Mouse (Mus musculus) inflammation-experienced regulatory T-cells, adult 6 months (primary cell): Measurements from ENCODE around the gene Coro1a. TPM values are rescaled to one million over a fixed set of nuclear protein-coding genes. Genes with fewer than 3 reads are reported as not detected.
"Not testable (repeated sequence)": the region's sequence is repeated elsewhere in the genome, so short reads cannot be mapped to it uniquely, and the experiment has no call there.

ENCODE experiments used
- ATAC-seq: one replicate; pipeline ENCODE4 v1.8.0; 2017
- polyA plus RNA-seq, 3 experiments: library from polyadenylated mRNA; unstranded; fragments of 100-300 nt; shearing (Covaris generic); gene quantifications; one replicate each; pipeline ENCODE4 v1.2.1; 2017

The Coro1a gene
- 1,000 to 10,000 TPM; 2,119 to 2,488 (median 2,393) TPM for polyA plus RNA-seq

DNA sequence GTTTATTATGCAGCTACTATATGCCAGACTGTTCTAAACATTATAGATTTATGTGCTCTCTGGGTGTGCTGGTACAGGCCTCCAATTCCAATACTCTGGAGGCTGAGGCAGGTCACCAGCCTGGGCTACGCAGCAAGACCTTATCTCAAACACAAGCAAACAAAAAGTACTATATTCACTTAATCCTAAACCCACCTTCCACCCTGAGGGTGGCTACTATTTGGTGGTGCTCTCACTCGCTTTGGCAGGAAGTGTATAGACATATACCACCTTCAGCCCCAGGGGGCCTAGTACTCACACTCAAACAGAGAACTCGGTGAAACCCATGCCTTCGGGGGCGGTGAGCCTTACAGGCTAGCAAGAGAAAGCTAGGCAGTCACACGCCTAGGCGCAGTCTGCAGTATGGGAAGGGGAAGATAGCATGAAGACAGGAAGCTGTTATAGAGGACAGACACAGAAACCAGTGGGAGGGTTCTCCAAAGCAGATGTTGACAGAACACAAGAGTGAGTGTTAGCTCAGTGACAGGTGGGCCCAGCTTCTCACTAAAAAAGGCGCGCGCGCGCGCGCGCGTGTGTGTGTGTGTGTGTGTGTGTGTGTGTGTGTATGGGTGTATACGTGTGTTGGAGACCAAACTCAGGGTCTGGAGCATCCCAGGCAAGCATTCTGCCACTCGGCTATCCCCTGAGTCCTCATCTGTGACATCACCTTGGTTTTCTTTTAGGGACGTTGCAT lies at the start of gene Coro1a:
Gene Coro1a, minus strand, starts transcription at position 346 of the 733 bp plus-strand sequence.
- peak; percentile 51 for ATAC-seq

DNA sequence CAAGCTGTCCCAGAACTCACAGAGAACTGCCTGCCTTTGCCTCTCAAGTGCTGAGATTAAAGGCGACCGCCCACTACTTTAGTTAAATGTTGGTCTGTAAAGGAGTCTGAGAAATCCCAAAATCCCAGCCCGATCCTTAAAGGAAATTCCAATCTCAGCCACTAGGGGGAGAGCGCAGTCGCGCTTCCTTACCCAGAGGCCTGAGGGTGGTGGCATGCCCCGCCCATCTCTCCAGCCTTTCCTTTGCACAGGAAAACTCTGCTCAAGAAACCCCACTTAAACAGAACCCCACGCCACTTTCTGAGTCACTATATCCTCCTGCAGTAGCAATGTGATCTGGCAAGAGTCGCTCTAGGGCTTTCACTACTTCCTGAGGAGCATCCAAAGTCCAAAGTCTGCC lies 47.3 kb upstream of the Coro1a start:
- ATAC-seq = peak; percentile 61

DNA sequence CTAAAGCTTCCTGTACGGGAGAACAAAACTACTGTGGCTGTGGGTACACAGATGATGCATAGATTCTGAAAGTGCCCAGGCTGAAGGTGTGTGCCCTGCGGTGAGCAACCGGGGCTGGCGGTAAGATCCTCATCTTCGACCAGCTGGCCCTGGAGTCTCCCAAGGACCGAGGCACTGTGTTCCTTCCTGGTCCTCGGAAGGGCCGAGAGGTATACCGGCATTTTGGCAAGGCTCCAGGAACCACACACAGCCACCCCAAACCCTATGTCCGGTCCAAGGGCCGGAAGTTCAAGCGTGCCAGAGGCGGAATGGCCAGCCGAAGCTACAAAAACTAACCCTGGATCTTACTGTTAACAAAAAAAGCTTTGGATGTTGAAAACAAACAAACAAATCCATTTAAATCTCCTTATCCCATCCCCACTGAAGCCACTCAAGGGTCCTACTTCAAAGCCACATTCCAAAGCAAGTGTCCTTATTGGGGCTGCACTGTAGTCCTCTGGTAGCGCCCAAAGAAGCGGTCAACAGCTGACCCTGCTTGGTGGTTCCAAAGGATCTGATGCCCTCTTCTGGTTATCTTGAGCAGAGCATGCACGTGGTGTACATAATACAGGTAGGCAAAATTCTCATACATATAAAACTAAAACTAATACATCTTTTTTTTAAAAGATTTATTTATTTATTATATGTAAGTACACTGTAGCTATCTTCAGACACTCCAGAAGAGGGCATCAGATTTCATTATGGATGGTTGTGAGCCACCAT lies 42.2 kb upstream of the Coro1a start:
- no peak for ATAC-seq

DNA sequence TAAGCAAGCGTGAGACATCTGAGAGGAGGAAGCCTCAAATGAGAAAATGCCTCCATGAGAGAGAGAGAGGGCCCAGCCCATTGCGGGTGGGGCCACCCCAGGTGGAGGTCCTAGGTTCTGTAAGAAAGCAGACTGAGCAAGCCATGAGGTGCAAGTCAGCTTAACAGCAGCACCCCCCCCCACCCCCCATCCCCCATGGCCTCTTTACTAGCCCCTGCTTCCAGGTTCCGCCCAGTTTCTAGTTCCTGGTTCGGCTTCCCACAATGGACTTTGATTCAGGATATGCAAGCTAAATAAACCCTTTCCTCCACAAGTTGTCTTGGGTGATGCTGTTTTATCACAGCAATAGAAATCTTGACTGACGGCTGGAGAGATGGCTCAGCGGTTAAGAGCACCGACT lies 41.2 kb upstream of the Coro1a start:
- no peak for ATAC-seq

DNA sequence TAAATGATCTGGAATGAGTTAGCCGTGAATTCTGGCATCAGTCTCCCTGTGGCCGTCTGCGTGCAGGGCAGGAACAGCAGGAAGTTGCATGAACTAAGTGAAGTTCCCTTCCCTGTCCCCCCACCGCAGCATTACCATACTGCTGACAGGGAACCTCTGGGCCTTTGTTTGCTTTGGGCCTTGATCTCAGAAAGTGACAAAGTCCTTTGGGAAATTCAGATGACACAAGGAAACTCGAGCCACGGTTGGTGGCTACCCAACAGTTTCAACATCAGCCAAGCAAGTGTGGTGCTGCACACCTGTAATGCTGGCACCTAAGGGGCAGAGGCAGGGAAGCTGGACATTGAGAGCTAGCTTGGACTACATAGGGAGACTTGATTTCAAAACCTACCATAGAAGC lies 39.2 kb upstream of the Coro1a start:
- ATAC-seq = no peak

DNA sequence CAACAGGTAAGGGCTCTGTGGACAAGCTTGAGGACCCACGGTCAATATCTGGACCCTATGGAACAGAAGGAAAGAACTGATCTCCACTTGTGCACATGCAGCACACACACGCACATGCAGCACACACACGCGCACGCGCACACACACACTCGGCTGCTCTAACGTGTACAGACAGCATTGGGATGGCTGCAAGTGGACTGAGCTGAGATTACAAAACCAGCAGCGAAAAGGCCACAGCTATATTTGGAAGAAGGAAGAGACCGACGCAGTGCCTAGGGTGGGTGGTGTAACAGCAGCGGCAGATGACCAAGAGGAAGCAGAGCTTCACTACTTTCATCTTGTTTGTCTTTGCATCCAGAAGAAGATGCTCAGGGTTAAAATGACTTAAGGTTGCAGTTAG lies 38.5 kb upstream of the Coro1a start:
- no peak for ATAC-seq

DNA sequence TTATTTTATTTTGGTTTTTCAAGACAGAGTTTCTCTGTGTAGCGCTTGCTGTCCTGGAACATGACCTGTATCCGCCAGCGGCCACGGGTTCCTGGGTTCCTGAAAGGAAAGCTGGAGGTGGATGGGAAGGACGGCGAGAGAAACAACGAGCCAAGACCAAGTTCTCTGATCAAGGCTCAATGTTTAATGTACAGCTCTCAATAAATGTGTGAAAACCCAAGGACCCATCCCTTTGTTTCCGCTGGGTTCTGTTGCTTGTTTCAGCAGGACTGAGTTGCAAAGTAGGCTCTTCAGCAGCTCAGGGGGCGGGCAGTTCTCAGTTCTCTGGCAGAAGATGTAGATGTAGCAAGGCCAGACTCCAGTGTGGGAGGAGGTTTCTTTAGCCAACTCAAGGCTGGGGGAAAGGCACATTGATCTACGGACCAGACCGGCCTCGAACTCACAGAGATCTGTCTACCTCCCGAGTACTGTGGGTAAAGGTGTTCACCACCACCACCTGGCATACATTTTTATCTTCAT lies 34.4 kb upstream of the Coro1a start:
- no peak for ATAC-seq

DNA sequence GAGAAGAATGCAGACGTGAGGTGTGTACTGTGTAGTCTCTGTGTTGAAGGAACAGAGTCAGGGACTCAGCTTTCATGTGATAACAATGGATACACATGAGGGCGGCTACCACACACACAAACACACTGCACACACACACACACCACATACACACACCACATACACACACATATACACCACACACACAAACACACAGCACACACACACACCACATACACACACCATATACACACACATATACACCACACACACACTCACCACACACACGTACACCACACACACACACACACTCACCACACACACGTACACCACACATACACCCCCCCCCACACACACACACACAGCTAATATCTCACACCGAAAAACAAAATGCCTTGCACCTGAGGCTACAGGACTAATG lies 33.9 kb upstream of the Coro1a start:
- no peak for ATAC-seq

DNA sequence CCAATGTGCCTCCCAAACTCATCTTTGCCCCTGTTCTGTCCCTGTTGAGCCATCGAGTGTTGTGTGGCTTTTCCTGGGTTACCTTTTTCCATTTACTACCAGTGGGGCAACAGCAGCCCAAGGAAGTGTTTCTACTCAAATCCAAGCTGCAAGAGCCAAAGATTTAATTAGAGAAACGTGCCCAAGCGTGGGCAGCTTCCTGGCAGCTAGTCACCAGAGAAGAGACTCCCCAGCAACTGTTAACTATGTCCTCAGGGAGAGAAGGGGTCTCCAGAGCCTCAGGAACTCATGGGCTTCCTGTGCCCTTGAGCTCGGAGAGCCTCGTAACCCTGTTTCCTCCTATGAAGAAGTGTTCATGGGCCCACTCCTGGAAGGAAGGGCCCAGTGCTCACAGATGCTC lies 33.4 kb upstream of the Coro1a start:
- ATAC-seq = no peak

DNA sequence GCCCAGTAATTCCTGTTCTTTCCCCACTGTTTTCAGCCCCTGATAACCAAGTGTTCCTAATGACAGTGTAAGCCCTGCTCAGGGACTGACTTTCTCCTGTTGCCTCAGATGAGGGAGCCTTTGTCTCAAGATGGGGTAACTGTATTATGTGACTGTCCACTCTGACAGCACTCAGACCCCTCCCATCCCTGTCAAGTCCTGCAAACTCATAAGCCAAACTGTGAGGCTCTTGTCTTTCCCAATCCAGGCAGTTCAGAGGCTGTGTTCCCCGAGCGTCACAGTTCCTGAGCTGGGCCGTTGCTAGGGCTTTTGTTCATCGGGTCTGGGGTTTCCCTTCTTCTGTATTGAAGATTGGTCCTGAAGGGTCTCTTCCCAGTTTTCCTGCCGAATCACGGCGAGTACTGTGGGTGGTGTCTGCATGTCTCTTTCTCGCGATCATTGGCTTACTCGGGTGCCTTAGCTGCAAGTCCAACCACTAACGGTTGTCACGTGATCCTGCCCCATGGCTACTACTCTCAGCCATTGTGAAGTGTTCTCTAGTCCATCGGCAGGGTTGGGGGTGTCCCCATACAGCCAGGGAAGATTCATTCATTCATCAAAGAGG lies 32.6 kb upstream of the Coro1a start:
- no peak for ATAC-seq

DNA sequence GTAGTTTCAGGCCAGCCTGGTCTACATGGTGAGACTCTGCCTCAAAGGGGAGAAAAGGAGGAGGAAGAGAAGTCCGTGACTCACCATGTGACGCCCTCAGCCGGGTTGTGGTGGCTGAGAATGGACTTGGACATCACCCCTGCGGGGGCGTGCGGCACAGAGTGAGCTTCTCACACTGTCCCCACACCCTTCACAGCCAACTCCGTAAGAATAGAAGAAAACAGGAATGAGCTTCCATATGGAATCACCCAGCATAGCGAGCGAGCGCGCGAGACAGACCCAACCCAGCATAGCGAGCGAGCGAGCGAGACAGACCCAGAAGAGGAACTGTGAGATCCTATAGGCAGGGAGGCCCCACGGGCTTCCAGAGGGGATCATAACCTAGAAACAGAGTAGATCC lies 32.0 kb upstream of the Coro1a start:
- no peak for ATAC-seq

DNA sequence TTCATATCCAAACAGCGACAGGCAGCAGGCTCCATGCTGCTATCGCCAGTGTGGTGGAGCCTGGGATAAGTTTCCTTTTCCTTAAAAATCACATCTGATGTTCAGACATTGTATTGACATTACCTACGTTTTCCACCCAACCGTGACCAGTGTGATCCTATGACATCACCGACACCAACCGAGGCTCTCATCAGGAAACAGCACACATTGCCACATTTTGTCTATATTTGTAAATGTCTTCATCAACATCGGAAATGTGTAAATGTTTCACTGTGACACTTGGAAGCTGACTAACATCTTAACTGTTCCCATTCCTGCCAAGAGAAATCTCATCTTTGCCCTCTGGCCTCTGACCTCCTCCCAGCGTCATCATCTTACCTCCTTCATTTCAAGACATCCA lies 28.5 kb upstream of the Coro1a start:
- ATAC-seq = no peak

DNA sequence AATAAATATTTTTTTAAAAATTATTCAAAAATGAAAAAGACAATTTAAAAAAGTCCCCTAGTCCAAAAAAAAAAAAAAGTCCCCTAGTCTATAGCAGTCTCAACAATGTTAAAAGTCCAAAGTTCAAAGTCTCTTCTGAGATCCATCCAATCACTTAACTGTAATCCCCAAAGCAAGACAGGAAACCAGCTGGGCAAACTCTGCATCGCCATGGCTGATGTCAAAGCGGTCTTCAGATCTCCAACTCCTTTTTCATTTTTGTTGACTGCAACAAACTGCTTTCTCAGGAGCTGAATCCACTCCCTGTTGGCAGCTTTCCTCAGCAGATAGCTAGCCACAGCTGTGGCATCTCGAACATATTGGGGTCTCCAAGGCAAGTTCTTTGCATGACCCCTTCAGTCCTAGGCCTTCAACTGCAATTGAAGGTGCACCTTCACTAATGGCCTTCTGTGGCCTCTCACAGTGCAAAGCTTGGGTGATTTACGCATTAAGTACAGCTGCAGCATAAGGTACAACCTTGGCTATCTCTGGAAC lies 22.7 kb upstream of the Coro1a start:
- ATAC-seq = not testable (repeated sequence)

DNA sequence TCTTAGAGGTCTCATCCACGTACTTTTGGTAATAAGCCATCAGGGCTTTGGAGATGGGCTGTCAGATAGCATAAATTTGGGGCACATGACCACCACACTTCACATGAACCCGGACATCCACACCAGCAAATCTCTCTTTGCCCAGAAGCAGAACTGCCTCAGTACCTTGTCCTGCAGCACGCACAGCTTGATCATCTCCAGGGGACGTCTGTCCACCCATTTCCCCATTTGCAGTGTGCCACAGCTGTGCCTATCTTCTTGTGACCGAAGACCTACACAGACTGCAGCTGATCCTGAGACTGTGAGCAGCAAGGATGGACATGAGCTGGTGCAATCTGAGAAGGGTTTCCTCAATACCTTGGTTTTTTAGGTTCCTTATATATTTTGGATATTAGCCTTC lies 18.1 kb upstream of the Coro1a start:
- no peak for ATAC-seq

DNA sequence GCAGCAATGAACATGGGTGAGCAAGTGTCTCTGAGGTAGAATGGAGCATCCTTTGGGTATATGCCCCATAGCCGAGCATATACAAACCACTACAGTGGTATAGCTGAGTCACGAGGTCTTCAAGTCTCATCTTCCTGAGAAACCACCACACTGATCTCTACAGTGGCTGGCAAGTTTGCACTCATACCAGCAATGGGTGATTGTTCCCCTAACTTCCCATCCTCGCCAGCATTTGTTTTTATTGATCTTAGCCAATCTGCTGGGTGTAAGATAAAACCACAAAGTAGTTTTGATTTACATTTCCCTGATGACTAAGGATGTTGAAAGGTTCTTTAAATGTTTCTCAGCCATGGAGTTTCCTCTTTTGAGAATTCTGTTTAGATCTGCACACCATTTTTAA lies 17.5 kb upstream of the Coro1a start:
- ATAC-seq = no peak

DNA sequence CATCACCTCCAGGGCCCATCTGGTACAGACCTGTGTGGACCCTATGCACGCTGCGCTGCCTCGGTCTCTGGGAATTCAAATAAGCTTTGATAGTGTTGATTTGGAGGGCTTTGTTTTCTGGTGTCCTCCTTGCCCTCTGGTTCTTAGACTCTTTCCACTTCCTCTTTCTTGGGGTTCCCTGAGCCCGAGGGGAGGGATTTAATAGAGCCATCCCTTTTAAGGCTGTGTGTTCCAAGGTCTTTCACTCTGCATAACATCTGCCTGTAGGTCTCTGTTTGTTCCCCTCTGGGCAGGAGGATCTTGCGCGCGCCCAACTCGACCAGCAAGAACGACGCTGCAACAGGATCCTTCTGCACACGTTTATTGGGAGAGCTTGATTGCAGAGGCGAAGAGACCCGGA lies 14.0 kb upstream of the Coro1a start:
- ATAC-seq = no peak

DNA sequence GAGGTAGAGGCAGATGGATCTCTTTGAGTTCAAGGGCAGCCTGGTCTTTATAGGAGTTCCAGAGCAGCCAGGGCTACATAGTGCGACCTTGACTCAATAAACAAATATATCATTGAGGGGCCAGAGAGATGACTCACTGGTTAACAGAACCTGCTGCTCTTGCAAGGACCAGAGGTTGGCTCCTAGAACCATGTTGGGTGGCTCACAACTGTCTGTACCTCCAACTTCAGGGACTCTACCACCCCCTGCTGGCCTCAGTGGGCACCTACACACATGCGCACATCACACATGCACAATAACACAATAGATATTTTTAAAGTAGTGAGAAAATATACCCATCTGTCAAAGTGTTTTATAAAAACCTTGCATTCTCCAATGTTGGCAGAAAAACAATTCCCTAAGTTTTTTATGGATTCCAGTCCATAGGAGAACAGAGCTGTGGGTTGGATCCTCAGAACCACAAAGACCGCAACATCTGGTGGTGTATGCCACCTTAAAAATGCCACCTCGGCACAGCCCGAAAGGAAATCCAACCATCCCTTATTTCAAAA lies 11.3 kb upstream of the Coro1a start:
- ATAC-seq = no peak

DNA sequence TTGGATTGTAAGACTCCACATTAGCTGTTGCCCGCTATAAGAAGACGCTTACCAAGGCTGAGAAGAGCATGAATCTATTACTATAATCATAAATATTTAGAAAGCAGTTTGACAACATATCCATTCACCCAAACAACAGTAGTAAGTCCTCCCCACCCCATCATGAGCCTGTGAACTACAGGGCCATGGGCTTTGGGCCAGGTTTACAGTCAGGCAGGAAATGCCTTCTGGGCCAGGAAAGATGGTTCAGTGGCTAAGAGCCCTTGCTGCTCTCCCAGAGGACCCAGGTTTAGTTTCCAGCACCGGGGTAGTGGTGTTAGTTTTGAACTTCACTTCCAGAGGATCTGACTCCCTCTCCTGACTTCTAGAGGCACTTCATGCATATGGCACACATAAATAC lies 10.0 kb upstream of the Coro1a start:
- no peak for ATAC-seq

DNA sequence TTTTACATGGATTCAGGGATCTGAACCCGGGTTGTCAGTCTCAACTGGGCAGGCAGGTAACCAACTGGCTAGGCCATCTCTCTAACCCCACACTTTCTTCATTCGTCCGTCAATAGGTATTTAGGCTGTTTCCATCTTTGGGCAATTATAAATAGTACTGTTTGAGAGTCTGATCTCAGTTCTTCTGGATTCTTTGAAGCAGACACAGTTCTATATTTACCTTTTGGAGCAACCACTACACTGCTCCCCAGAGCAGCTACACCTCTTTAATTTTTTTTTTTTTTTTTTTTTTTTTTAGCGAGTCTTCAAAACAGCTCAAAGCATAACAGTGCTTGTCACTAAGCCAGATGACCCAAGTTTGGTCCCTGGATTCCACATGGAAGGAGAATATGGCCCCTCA lies 8.1 kb upstream of the Coro1a start:
- ATAC-seq = no peak

DNA sequence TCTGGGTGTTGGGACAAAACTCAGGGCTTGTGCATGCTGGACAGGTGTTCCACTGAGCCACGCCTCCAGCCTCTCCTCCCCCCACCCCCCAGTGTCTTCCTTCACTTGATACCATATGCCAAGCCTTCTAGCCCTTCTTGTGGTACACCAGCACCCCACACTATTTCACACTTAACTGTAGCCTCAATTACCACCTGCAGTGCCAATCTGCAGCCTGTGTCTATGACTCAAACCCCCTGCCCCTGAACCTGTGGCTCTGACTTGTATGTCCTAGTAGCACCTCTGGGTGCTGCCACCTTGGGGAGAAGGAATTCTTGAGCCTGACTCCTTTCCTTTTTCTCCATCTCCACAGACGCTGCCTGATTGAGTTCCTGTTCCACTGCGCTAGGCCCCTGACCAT lies 4.3 kb upstream of the Coro1a start:
- no peak for ATAC-seq

DNA sequence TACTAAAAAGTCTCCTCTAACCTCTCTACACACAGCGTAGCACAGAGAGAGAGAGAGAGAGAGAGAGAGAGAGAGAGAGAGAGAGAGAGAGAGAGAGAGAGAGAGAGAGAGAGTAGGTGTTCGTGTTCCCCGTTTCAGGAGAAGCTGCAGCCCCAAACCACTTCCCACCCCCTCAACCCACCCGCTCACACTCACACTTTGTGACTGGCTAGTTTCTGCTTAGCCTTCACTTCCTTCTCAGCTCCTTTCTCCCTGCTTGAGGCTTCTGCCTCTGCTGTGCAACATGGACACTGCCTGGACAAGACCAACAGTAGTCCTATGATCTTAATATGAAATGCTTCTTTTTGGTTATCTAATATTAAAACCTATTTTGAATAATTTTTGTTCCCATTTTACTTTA lies 2.7 kb upstream of the Coro1a start:
- no peak for ATAC-seq

DNA sequence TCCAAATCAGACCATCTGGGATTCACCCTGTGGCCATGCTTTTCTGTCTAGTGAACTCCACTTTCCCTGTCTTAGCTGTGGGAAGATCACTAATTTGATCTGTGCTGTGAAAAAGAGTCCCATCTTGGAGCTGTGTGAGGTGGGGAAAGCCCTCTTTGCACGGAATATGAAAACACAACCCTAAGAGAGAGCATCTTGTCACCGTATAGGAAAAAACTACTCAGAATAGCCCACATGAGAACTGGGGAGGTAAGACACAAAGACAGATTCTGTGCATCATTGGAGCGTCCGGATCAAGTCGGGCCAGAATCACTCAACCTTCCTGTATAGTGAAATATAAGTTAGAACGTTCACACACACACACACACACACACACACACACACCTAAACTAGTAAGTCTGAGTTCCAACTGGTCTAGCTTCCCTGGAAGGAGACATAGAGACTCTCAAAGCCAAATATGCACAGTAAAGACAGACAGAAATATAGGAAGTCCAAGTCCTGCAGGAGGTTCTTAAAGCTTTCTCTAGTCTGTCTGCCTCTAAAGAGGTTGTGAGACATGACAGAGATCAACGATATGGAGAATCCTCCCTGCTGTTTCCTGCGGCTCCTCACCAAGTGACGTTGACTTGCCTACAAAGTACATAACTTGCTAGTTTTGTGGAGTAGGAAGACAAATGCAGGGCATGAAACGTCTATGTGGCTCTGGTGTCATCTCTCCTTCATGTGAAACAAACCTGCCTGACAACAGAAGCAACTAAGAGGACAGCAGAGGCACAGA lies 777 bp upstream of the Coro1a start:
- ATAC-seq = peak; percentile 5
